Mouse (Mus musculus): ENCODE results near the gene Mup14.
"Not testable (repeated sequence)": the region's sequence is repeated elsewhere in the genome, so short reads cannot be mapped to it uniquely, and the experiment has no call there.

Mup14 gene

GRCm38 (mm10) chr4:61303900-61304299 lies at the start of gene Mup14:
TSS of gene Mup14 (minus strand) at chr4:61304000.
- not testable (repeated sequence) for DNase-seq (ENCODE audit: low read depth, low spot score)

GRCm38 (mm10) chr4:61338108-61338507 lies 34.3 kb upstream of the Mup14 start:
- DNase-seq (ENCODE audit: low read depth, low spot score) = not testable (repeated sequence)

All from WW6 (cell line).